Mouse (Mus musculus) MEL (cell line): Measurements from ENCODE around the gene Snta1. TPM values are rescaled to one million over a fixed set of nuclear protein-coding genes. Genes with fewer than 3 reads are reported as not detected.

ENCODE experiments used
- DNase-seq: peaks from one replicate; pipeline ENCODE4 v3.0.0; 2011; ENCODE audit warnings: low read depth, low spot score
- H3K27ac ChIP-seq: 2 replicates; pipeline ENCODE4 v1.5.1; 2012; ENCODE audit warnings: low read depth, mild to moderate bottlenecking, control low read depth, low read length, moderate library complexity; ENCODE audit not compliant: control insufficient read depth
- H3K27me3 ChIP-seq, 2 experiments: fragments of 150-350 bp in 1 of 2; sonication (generic) in 1 of 2; 2 replicates each; pipeline ENCODE4 v1.6.1; 2012; ENCODE audit warnings: low read length in 2 of 2, mild to moderate bottlenecking in 2 of 2, improper control_type of control experiment in 1 of 2, moderate library complexity in 1 of 2; ENCODE audit not compliant: insufficient read depth in 2 of 2, control insufficient read depth in 1 of 2
- H3K36me3 ChIP-seq, 2 experiments: 2 replicates each; pipeline ENCODE4 v1.6.1; 2012 to 2014; ENCODE audit warnings: low read length in 2 of 2, improper control_type of control experiment in 1 of 2, inconsistent platforms in 1 of 2, mild to moderate bottlenecking in 1 of 2; ENCODE audit not compliant: insufficient read depth in 2 of 2, control insufficient read depth in 1 of 2
- H3K4me1 ChIP-seq, 2 experiments: fragments of 150-350 bp in 1 of 2; sonication (generic) in 1 of 2; 2 replicates each; pipeline ENCODE4 v1.6.1; 2012; ENCODE audit warnings: low read length in 2 of 2, improper control_type of control experiment in 1 of 2, mild to moderate bottlenecking in 1 of 2; ENCODE audit not compliant: insufficient read depth in 2 of 2, control insufficient read depth in 1 of 2
- H3K4me3 ChIP-seq, 2 experiments: fragments of 150-350 bp in 1 of 2; sonication (generic) in 1 of 2; 2 replicates each; pipeline ENCODE4 v1.5.1; 2012; ENCODE audit warnings: low read depth in 2 of 2, low read length in 2 of 2, mild to moderate bottlenecking in 2 of 2, moderate library complexity in 2 of 2, control low read depth in 1 of 2, improper control_type of control experiment in 1 of 2; ENCODE audit not compliant: control insufficient read depth in 1 of 2, insufficient read depth in 1 of 2
- H3K79me2 ChIP-seq: 2 replicates; pipeline ENCODE4 v1.6.1; 2012; ENCODE audit warnings: mild to moderate bottlenecking, low read length, moderate library complexity; ENCODE audit not compliant: control insufficient read depth, poor library complexity, insufficient read depth
- H3K9ac ChIP-seq: 2 replicates; pipeline ENCODE4 v1.6.1; 2012; ENCODE audit warnings: low read depth, mild to moderate bottlenecking, control low read depth, low read length, moderate library complexity; ENCODE audit not compliant: control insufficient read depth, poor library complexity, severe bottlenecking
- H3K9me3 ChIP-seq: fragments of 150-350 bp; sonication (generic); replicated peaks from 2 replicates; pipeline ENCODE4 v1.6.1; 2012; ENCODE audit warnings: mild to moderate bottlenecking, low read length, improper control_type of control experiment, moderate library complexity; ENCODE audit not compliant: insufficient read depth
- CHD1 ChIP-seq: IDR thresholded peaks from 2 replicates; pipeline ENCODE4 v1.6.1; 2012; ENCODE audit warnings: low read depth, mild to moderate bottlenecking, inconsistent platforms, low read length, improper control_type of control experiment
- CHD2 ChIP-seq: IDR thresholded peaks from 2 replicates; pipeline ENCODE4 v1.6.1; 2011; ENCODE audit warnings: low read length, improper control_type of control experiment
- CTCF ChIP-seq, 3 experiments: IDR thresholded peaks in 2 of 3; conservative IDR thresholded peaks in 1 of 3; 2 replicates each; pipeline ENCODE4 v1.5.1; 2011 to 2012; ENCODE audit warnings: low read length in 3 of 3, low read depth in 2 of 3, mild to moderate bottlenecking in 2 of 3, improper control_type of control experiment in 1 of 3, inconsistent platforms in 1 of 3, mixed read lengths in 1 of 3, moderate library complexity in 1 of 3; ENCODE audit not compliant: control insufficient read depth in 1 of 3, insufficient read depth in 1 of 3, poor library complexity in 1 of 3, severe bottlenecking in 1 of 3
- E2F4 ChIP-seq: IDR thresholded peaks from 2 replicates; pipeline ENCODE4 v1.6.1; 2011; ENCODE audit warnings: low read depth, low read length, improper control_type of control experiment, borderline replicate concordance
- ELF1 ChIP-seq: IDR thresholded peaks from 2 replicates; pipeline ENCODE4 v1.6.1; 2014; ENCODE audit warnings: low read depth, mild to moderate bottlenecking, inconsistent platforms, low read length, improper control_type of control experiment, moderate library complexity
- EP300 ChIP-seq, 2 experiments: IDR thresholded peaks; 2 replicates each; pipeline ENCODE4 v1.6.1; 2011; ENCODE audit warnings: improper control_type of control experiment in 2 of 2, low read length in 2 of 2, low read depth in 1 of 2, mild to moderate bottlenecking in 1 of 2
- ETS1 ChIP-seq: IDR thresholded peaks from 2 replicates; pipeline ENCODE4 v1.6.1; 2012; ENCODE audit warnings: low read depth, mild to moderate bottlenecking, inconsistent platforms, low read length, improper control_type of control experiment, moderate library complexity
- HCFC1 ChIP-seq: IDR thresholded peaks from 2 replicates; pipeline ENCODE4 v1.6.1; 2012; ENCODE audit warnings: low read depth, mild to moderate bottlenecking, inconsistent platforms, low read length, improper control_type of control experiment, moderate library complexity
- KAT2A ChIP-seq: conservative IDR thresholded peaks from 2 replicates; pipeline ENCODE4 v1.6.1; 2012; ENCODE audit warnings: low read depth, low read length, improper control_type of control experiment, inconsistent platforms
- MAFK ChIP-seq: IDR thresholded peaks from 2 replicates; pipeline ENCODE4 v1.6.1; 2011; ENCODE audit warnings: low read depth, mild to moderate bottlenecking, low read length, improper control_type of control experiment, borderline replicate concordance
- MAZ ChIP-seq: IDR thresholded peaks from 2 replicates; pipeline ENCODE4 v1.6.1; 2012; ENCODE audit warnings: low read depth, mild to moderate bottlenecking, inconsistent platforms, low read length, improper control_type of control experiment
- MEF2A ChIP-seq: IDR thresholded peaks from 2 replicates; pipeline ENCODE4 v1.6.1; 2014; ENCODE audit warnings: low read depth, mild to moderate bottlenecking, inconsistent platforms, low read length, improper control_type of control experiment; ENCODE audit not compliant: poor library complexity, insufficient replicate concordance, severe bottlenecking; ENCODE audit errors: extremely low read depth
- MXI1 ChIP-seq: IDR thresholded peaks from 2 replicates; pipeline ENCODE4 v1.6.1; 2011; ENCODE audit warnings: mild to moderate bottlenecking, low read depth, low read length, improper control_type of control experiment
- MYB ChIP-seq: IDR thresholded peaks from 2 replicates; pipeline ENCODE4 v1.6.1; 2011; ENCODE audit warnings: mild to moderate bottlenecking, low read depth, low read length, improper control_type of control experiment
- MYC ChIP-seq: IDR thresholded peaks from 2 replicates; pipeline ENCODE4 v1.6.1; 2011; ENCODE audit warnings: low read depth, mild to moderate bottlenecking, low read length, improper control_type of control experiment, moderate library complexity
- NELFE ChIP-seq: IDR thresholded peaks from 2 replicates; pipeline ENCODE4 v1.6.1; 2011; ENCODE audit warnings: low read depth, low read length, improper control_type of control experiment
- NRF1 ChIP-seq: IDR thresholded peaks from 2 replicates; pipeline ENCODE4 v1.6.1; 2014; ENCODE audit warnings: low read depth, mild to moderate bottlenecking, inconsistent platforms, low read length, improper control_type of control experiment, moderate library complexity; ENCODE audit not compliant: poor library complexity, insufficient read depth, severe bottlenecking
- POLR2A ChIP-seq, 2 experiments: IDR thresholded peaks; 2 replicates each; pipeline ENCODE4 v1.6.1; 2011 to 2012; ENCODE audit warnings: low read length in 2 of 2, mild to moderate bottlenecking in 2 of 2, control low read depth in 1 of 2, improper control_type of control experiment in 1 of 2, low read depth in 1 of 2, moderate library complexity in 1 of 2; ENCODE audit not compliant: control insufficient read depth in 1 of 2, insufficient read depth in 1 of 2, poor library complexity in 1 of 2
- RAD21 ChIP-seq: IDR thresholded peaks from 2 replicates; pipeline ENCODE4 v1.6.1; 2011; ENCODE audit warnings: mild to moderate bottlenecking, low read depth, low read length, improper control_type of control experiment
- RCOR1 ChIP-seq: IDR thresholded peaks from 2 replicates; pipeline ENCODE4 v1.6.1; 2012; ENCODE audit warnings: low read depth, mild to moderate bottlenecking, inconsistent platforms, low read length, improper control_type of control experiment
- SMC3 ChIP-seq: IDR thresholded peaks from 2 replicates; pipeline ENCODE4 v1.6.1; 2011; ENCODE audit warnings: low read depth, low read length, improper control_type of control experiment
- TAL1 ChIP-seq: IDR thresholded peaks from 2 replicates; pipeline ENCODE4 v1.6.1; 2012; ENCODE audit warnings: mild to moderate bottlenecking, inconsistent platforms, low read length, moderate library complexity, mixed read lengths
- TBP ChIP-seq: IDR thresholded peaks from 2 replicates; pipeline ENCODE4 v1.8.0; 2011; ENCODE audit warnings: low read depth, low read length, improper control_type of control experiment
- TCF12 ChIP-seq: IDR thresholded peaks from 2 replicates; pipeline ENCODE4 v1.6.1; 2014; ENCODE audit warnings: low read depth, mild to moderate bottlenecking, inconsistent platforms, low read length, improper control_type of control experiment, moderate library complexity
- UBTF ChIP-seq: IDR thresholded peaks from 2 replicates; pipeline ENCODE4 v1.6.1; 2012; ENCODE audit warnings: low read depth, mild to moderate bottlenecking, inconsistent platforms, low read length, improper control_type of control experiment, moderate library complexity, borderline replicate concordance; ENCODE audit not compliant: insufficient read depth
- ZC3H11A ChIP-seq: IDR thresholded peaks from 2 replicates; pipeline ENCODE4 v1.6.1; 2012; ENCODE audit warnings: low read depth, mild to moderate bottlenecking, inconsistent platforms, low read length, improper control_type of control experiment
- ZKSCAN1 ChIP-seq: IDR thresholded peaks from 2 replicates; pipeline ENCODE4 v1.6.1; 2012; ENCODE audit warnings: low read depth, mild to moderate bottlenecking, inconsistent platforms, low read length, improper control_type of control experiment, moderate library complexity
- ZMIZ1 ChIP-seq: IDR thresholded peaks from 2 replicates; pipeline ENCODE4 v1.6.1; 2012; ENCODE audit warnings: low read depth, mild to moderate bottlenecking, inconsistent platforms, low read length, improper control_type of control experiment, moderate library complexity
- ZNF384 ChIP-seq: IDR thresholded peaks from 2 replicates; pipeline ENCODE4 v1.6.1; 2012; ENCODE audit warnings: low read depth, mild to moderate bottlenecking, inconsistent platforms, low read length, improper control_type of control experiment
- polyA plus RNA-seq, 2 experiments: library from polyadenylated mRNA; stranded (reverse) in 1 of 2; unstranded in 1 of 2; fragments of >175 nt in 1 of 2; fragments of >200 nt in 1 of 2; gene quantifications; 2 replicates each; pipeline versions ENCODE4 v1.2.1 to v1.2.4; 2012; ENCODE audit warnings: low replicate concordance in 2 of 2, low read depth in 1 of 2; ENCODE audit not compliant: insufficient read length in 2 of 2, insufficient read depth in 1 of 2, missing spikeins in 1 of 2
- total RNA-seq: library from RNA; depleted of rRNA; stranded (reverse); fragments of 300-350 nt; gene quantifications from 2 replicates; pipeline ENCODE4 v1.2.3, GENCODE M21; 2012

Snta1 gene
- total and polyA plus RNA-seq, 3 experiments = 2.7 to 6.7 TPM; not detected in 1

GRCm38 (mm10) chr2:154423548-154423947, 15.6 kb upstream of the Snta1 start:
- TF ChIP-seq NELFE (no peak), MYB (no peak), NRF1 (no peak), TCF12 (no peak), KAT2A (no peak), ZNF384 (no peak), RAD21 (no peak), ETS1 (no peak), MAFK (no peak), CTCF (IDR thresholded peaks at IDR 0.05 in 2 of 3, conservative IDR thresholded peaks at IDR 0.05 in 1 of 3; ENCODE audit: control insufficient read depth in 1 of 3, insufficient read depth in 1 of 3, low read depth in 2 of 3, low read length in 3 of 3, poor library complexity in 1 of 3, severe bottlenecking in 1 of 3) (no peak), E2F4 (no peak), CHD1 (no peak), ZC3H11A (no peak), TBP (no peak), MEF2A (no peak), MXI1 (no peak), POLR2A (IDR thresholded peaks at IDR 0.05; ENCODE audit: control insufficient read depth in 1 of 2, insufficient read depth in 1 of 2, low read depth in 1 of 2, low read length in 2 of 2, poor library complexity in 1 of 2) (no peak), EP300 (IDR thresholded peaks at IDR 0.05; ENCODE audit: low read depth in 1 of 2, low read length in 2 of 2) (no peak), SMC3 (no peak), MYC (no peak)
- H3K9ac ChIP-seq = no peak overlapping the region
- H3K27ac ChIP-seq = no peak overlapping the region

GRCm38 (mm10) chr2:154422181-154422580, 14.3 kb upstream of the Snta1 start:
- Histone ChIP-seq H3K36me3 (no peaks in the 10 kb centered on the region), H3K9ac (no peak overlapping the region), H3K4me1 (no peaks in the 10 kb centered on the region), H3K9me3 (no peaks in the 10 kb centered on the region), H3K4me3 (no peak overlapping the region), H3K79me2 (no peaks in the 10 kb centered on the region), H3K27me3 (peaks cover 2 to 3% of the 10 kb centered on the region in 2 experiments; a peak in 3 of 4 replicates), H3K27ac (no peak overlapping the region)
- no peak for TF ChIP-seq POLR2A (IDR thresholded peaks at IDR 0.05; ENCODE audit: control insufficient read depth in 1 of 2, insufficient read depth in 1 of 2, low read depth in 1 of 2, low read length in 2 of 2, poor library complexity in 1 of 2)
- no peak for TF ChIP-seq TAL1
- TF ChIP-seq ZMIZ1 = no peak
- TF ChIP-seq CTCF (IDR thresholded peaks at IDR 0.05 in 2 of 3, conservative IDR thresholded peaks at IDR 0.05 in 1 of 3; ENCODE audit: control insufficient read depth in 1 of 3, insufficient read depth in 1 of 3, low read depth in 2 of 3, low read length in 3 of 3, poor library complexity in 1 of 3, severe bottlenecking in 1 of 3) = no peak
- TF ChIP-seq ELF1 = no peak
- TF ChIP-seq HCFC1 = no peak
- no peak for TF ChIP-seq RCOR1
- no peak for TF ChIP-seq UBTF
- no peak for TF ChIP-seq ZC3H11A
- no peak for TF ChIP-seq MAZ
- TF ChIP-seq MYB = no peak
- no peak for TF ChIP-seq ZKSCAN1
- TF ChIP-seq CHD2 = no peak
- no peak for DNase-seq

More at GRCm38 (mm10) chr2:154423548-154423947, 15.6 kb upstream of the Snta1 start:
- Histone ChIP-seq H3K36me3 (no peaks in the 10 kb centered on the region), H3K79me2 (no peaks in the 10 kb centered on the region), H3K4me3 (no peak overlapping the region), H3K4me1 (no peaks in the 10 kb centered on the region), H3K9me3 (no peaks in the 10 kb centered on the region), H3K27me3 (peaks cover 2 to 3% of the 10 kb centered on the region in 2 experiments; a peak in 3 of 4 replicates)
- DNase-seq = no peak
